Mouse (Mus musculus) erythroblast, embryonic 14.5 days (primary cell): ENCODE data around the gene Inpp4b.

Experiments used
- GATA1 ChIP-seq: IDR thresholded peaks from 2 replicates; pipeline ENCODE4 v1.6.1; 2012; ENCODE audit warnings: low read length, inconsistent platforms, mixed read lengths
- TAL1 ChIP-seq: IDR thresholded peaks from 3 replicates; pipeline ENCODE4 v1.6.1; 2012; ENCODE audit warnings: low read length, inconsistent platforms, mixed read lengths

DNA sequence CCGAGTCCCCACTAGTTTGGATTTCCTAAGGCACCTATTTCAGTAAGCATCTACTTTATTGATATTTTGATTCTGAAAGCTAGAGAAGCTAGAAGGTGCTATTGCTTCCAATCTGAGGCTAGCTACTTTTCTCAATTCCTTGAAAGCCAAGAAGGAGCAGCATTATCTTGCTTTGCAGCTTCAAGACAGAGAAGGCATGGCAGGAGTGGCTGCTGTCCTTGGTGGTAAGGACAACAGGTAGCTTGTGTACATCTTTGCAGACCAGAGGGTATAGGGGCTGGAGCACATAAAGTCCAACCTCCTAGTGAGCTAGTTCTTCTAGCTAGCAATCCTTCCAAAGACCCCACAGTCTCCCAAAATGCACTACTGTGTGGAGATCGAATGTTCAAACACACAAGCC, 152.5 kb downstream of the Inpp4b start:
- no peak for TF ChIP-seq GATA1
- no peak for TF ChIP-seq TAL1
